Mouse (Mus musculus): ENCODE data around the gene Igf1r.

- TF ChIP-seq CTCF (IDR thresholded peaks at IDR 0.05; ENCODE audit: extremely low read depth, insufficient read depth, low read length) (no peak), POLR2A (IDR thresholded peaks at IDR 0.05; ENCODE audit: extremely low read depth, insufficient read depth, low read length) (no peak)
Observed at GRCm38 (mm10) chr7:67963691-67964090, 11.1 kb downstream of the Igf1r start.

Measured in cortical plate, adult 2 months (tissue).